Mouse (Mus musculus) thymus, adult 18-20 months (tissue): ENCODE measurements around the gene Gm19426.
A peak's percentile ranks its signal among the peaks of the same experiment; 100 is the strongest.
"Not testable (repeated sequence)": the region's sequence is repeated elsewhere in the genome, so short reads cannot be mapped to it uniquely, and the experiment has no call there.

Experiments used
- DNase-seq, 2 experiments: peaks; one replicate each; pipeline ENCODE4 v3.0.0; 2022; ENCODE audit warnings: mixed read lengths in 2 of 2

The Gm19426 gene

DNA sequence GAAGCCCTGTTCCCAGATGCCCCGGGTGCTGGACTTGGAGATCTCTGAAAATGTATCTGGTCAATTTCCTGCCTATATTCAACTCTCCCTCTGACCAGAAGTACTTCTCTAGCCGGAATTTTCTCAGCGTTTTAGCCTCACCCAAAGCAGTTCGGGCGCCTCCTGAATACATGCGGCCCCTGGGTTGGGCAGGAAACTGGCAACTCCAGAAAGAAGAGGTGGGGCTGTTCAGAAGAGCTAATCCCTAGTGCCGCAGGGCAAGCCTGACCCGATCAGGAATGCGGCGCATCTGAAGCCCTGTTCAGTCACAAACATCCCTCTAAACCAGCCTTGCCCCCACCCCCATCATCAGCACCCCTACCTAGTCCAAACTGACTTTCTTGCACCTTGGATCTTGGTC, 671 bp upstream of the Gm19426 start:
- no peak for DNase-seq

DNA sequence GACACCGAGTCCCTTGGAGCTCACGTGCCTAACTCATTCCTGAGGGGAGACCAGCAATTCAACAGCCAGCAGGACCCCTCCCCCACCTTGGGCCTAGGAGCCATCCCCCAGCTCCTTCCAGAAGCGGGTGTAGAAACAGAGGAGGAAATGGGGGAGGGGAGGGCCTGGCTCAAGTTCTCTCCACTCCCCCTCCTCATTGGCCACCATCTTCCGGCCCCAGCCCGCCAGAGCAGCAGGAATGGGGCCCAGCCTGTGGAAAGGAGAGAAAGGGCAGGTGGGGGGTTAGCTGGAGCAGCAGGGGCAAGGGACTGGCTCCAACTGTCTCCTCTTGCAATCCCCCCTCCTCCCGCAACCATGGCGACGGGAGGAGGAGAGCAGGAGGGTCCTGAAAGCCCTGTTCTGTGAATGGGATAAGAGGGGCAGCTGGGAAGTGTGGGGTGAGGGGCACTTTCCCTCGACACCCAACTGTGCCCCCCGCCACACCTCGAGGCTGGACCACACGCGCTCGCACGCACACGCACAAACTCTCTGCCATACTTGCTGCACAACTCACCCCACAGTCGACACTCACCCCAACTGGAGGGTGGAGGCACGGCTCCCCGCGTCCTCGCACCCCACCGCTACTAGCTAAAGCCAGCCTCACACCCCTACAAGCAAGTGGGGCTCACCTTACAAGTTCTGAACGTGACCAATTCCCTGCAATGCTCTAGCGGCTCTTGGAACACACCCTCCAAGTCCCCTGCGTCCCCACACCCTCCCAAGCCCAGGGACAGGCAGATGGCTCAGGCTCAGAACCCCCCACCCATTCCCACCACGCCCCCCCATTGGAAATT, 788 bp downstream of the Gm19426 start:
- no peak for DNase-seq

DNA sequence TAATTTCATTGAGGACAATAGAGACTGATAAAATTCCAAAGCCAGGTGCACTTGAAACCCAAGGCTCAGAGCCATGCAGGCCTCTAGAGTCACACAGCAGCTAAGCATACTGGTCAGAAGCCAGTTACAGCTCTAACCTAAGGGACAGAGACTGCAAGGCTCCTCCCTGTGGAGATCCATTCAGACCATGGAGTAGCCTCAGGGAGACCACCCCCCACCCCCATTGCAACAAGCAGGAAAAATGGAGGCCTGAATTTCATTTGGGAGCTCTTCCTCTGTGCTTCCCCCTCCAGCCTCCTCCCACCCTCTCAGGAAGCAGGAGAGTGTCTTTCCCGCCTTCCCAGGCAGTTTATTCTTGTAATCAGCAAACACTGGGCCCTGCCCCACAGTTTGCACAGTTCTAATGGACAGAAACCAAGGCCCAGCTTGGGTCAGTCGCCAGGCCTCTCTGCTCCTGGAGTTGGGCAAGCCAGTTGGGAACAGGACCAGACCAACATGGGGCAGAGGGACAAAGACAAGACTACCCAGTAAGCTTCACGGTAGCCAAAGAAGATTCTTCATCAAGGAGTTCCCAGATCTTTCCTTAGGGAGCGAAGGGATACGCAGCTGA, 1.5 kb downstream of the Gm19426 start:
- DNase-seq, result no peak

DNA sequence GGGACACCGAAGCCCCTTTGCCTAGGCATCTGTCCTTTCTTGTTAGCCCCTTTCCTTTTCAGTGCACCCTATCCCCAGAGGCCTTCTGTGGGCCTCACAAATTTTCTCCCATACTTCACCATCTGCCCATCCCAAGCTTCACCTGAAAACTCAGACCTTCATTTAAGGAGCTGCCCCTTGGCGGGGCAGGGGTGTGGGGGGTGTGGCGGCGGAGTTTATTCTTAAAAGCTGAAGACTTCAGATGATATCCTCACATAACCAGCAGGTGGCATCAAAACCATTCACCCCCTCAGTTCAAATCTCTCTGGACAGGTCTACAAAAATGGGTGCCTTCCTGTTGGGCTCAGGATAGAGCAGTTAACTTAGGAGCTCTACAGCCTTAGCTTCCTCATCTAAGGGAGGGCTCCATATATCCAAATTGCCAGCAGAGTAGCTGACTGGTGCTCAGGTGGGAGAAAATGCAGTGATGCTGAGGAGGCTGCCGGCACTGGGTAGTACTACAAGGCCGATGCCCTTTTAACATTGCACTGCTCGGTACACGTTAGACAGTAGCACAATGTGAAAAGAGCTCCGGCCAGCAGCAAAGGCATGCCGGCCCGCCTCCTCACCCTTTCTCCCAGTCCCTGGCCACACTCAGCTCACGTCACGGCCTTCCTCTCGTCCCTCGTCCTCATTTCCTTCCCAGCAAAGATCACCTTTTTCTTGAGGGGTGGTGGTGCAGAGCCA, 2.7 kb downstream of the Gm19426 start:
- no peak for DNase-seq

DNA sequence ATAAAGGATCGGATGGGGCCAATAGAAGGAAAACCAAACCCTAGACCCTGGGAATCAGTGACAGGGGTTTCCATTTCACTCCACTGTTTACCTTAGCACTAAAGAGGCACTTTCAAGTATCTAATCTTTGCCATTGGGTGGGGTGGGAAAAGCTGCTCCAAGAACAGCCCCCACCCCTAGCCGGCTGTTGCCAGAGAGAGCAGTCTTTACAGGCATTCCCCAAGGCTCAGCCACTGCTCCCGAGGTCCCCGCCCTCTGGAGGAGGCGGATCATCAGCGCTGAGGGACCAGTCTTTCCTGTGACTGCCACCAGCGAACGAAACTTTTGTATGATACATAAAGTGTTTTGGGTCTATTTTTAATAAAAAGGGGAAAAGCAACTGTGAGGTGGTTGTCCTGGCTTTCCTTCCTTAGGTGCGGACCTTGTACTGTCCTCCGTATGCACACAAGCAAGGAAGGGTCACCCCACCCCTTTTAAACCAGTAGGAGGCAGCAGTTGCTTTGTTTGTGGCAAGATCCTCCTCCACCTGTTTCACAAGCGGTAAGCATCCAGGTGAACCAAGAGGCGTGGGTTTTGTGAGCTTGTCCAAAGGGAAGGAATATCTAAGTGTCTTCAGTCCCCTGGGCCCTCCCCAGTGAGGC, 5.1 kb downstream of the Gm19426 start:
- DNase-seq, result no peak

DNA sequence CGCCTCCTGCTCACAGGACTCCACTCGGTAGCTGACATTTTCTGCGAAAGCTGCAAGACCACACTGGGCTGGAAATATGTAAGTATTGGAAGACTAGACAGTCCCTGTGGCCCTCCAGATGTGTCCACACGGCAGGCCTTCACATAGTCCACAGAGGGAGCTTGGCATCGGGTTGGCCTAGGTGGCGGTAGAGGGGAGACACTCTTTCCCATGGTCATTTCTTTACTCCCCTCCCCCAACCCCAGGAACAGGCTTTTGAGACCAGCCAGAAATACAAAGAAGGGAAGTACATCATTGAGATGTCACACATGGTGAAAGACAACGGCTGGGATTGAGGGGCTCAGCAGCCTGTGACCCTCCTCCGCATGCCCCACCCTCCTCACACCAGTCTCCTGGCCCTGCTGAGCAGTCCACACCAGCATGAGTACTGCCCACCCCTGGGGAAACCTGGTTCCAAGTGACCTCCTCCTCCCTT, 6.0 kb downstream of the Gm19426 start:
- DNase-seq, result no peak

DNA sequence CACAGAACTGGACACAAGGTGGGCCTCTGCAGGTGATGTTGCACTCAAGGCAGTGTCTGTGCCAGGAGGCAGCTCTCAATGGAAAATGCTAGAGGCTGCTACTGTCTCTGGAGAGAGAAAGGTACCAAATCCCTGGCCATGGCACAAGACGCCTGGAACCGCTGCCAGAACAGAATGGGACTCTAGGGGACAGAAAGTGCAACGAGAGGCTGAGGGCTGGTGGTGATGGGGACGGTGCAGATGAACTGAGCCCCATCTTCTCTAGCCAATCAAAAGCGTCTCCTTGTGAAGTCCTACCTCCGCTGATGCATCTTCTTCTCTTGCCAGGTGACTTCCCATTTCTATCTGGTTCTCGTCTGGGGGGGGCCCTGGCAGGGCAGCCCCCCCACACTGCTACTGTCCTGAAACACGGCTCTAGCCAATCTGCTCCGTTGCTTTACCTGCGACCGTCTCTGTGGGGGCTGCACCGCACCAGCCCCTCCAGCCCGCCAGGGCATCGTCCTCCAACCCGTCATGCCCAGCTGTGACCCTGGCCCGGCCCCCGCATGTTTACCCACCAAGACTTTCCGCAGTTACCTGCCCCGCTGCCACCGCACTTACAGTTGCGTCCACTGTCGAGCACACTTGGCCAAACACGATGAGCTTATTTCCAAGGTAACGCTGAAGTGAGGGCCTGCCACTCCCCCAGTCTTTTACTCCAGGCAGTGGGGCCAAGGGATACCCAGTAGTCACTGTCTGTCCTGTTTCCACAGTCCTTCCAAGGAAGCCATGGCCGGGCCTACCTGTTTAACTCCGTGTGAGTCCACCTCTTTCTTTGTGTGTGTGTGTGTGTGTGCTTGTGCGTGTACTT, 6.9 kb downstream of the Gm19426 start:
- no peak for DNase-seq

DNA sequence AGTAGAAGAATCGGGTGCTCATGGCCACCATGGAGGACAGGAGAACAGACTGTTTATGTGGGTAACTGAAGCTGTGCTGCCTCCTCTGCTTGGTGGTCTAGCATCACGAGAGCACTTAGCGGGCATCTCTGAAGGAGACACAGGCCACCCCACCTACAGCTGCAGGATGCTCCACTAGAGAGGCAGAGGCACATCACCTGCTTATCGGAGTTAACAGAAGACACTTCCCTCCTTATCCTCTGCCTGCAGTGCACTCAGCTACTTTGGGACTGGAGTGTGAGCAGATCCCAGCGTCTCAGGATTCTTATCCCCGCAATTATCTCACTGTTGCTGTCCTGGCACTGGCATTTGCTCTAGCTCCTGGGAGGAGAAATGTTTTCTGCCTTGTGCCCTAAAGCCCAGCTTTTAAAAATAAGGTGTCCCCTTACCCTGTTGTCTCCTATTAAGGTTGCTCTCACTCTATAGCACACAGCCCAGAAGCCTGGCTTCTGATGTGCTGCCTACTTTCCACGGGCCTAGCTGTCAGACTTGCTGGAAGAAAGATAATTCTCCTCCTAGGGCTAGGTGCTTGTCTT, 8.0 kb downstream of the Gm19426 start:
- no peak for DNase-seq

DNA sequence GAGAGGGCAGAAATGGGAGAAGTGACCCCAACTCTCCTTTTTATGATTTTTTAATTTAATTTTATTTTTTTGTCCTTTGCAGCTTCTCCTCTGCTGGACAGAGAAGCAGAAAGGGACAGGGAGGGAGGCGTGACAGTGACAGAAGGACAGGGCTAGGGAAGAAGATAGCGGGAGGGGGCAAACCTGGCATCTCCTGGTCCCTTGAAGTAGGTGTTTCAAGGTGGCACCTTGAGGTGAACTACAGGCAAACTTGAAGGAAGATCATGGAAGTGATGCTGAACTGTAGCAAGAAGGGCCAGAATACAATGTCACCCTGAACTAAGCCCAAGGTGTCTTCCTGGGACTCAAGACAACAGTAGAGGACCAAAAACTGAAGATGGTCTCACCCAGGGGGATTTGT, 8.5 kb downstream of the Gm19426 start:
- DNase-seq, result no peak

DNA sequence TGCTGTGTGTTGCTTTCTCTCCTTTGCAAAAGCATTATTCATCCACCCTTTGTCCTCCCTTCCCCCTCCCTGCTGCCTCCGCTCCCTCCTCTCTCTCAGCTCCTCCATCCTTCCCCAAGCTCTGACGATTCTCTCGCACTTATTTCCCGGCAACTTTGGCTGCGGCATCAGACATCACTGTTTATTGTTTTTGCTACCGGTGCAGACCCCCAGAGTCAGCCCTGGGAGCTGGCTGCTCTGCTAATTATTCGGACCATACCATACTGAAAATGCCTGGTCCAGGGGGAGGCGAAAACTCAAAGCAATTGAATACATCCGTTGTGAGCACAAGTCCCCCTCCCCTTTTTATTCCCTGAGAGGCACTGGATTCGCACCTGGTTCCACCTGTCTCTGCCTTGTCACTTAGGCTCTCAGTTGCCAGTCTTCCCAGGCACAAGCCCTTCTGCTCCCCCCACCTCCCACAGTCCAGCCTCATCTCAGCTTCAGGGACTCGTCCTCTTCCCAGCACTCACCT, 9.0 kb downstream of the Gm19426 start:
- no peak for DNase-seq

DNA sequence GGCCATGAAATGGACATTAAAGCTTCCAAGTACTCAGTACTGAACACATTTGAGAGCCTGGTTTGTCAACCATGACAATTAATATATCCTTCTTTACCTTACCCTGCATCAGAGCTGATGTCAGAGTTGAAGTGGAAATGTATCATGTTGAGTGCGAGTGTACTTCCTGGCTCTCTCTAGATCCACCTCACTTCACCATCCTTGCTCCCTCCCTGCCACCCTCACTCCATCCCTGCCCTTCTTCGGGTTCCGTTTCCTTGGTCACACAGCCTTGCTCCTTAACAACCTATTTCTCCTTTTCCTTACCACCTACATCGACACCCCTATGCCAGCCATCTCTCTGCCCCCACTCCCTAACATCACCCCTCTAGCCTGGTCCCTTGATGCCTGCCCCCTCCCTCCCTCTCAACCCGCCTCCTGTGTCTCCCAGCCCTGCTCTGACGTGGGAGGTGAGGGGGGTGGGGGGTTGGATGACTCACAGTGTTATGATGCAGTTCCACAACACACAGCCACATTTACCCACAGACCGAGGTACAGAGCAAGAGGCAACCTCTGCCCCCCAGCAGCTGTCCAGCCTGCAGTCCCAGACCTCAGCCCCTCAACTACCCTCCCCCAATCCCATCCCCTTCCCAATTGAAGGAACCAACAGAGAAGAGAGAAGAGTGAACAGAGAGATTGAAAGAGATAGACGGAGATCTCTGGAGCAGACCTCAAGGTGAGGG, 9.7 kb downstream of the Gm19426 start, which contains the start of gene Ypel4:
Gene Ypel4 (plus strand): TSS at position 480 of the 722 bp plus-strand sequence.
- DNase-seq, result no peak

DNA sequence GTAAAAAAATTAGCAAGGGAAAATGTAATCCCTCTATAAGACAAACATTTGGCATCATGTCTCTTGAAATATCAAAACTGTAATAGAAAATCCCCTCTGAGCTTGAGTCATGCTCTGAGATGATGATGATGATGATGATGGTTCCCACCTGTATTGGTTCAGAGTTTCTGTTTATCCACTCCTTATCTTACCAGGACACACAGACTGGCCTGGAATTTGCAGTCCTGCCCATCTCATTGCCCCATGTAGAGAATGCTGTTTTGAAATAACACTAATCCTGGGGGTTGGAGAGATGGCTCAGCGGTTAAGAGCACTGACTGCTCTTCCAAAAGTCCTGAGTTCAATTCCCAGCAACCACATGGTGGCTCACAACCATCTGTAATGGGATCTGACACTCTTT, 11.1 kb downstream of the Gm19426 start:
- no peak for DNase-seq

DNA sequence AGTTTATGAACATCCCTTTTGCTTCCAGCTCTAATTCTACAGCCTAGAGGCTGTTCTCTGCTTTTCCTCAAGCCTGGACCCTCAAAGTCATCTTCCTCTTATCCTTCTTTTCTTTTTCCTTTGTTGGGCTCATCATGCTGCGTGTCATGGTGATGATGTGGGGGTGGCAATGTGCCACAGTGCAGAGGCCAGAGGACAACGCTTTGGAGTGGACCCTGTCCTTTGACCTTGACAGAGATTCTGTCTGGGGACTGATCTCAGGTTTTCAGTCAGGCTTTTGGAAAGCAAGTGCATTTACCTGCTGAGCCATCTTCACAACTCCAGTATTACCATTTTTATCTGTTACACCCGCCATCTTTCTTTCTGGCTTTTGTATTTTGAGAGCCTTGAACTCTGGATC, 12.2 kb downstream of the Gm19426 start:
- DNase-seq, result no peak

DNA sequence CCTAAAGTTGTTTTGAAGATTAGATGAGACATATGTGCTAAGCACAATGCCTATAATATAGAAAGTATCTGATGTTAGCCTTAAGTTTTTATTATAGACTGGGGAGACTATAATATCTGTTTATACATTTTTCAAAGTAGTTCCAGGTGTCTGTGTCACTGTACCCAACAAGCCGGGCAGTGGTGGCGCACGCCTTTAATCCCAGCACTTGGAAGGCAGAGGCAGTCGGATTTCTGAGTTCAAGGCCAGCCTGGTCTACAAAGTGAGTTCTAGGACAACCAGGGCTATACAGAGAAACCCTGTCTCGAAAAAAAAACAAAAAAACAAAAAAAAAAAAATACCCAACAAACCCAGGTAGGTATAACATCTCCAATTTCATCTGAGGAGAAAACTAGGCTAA, 15.3 kb downstream of the Gm19426 start:
- not testable (repeated sequence) for DNase-seq

DNA sequence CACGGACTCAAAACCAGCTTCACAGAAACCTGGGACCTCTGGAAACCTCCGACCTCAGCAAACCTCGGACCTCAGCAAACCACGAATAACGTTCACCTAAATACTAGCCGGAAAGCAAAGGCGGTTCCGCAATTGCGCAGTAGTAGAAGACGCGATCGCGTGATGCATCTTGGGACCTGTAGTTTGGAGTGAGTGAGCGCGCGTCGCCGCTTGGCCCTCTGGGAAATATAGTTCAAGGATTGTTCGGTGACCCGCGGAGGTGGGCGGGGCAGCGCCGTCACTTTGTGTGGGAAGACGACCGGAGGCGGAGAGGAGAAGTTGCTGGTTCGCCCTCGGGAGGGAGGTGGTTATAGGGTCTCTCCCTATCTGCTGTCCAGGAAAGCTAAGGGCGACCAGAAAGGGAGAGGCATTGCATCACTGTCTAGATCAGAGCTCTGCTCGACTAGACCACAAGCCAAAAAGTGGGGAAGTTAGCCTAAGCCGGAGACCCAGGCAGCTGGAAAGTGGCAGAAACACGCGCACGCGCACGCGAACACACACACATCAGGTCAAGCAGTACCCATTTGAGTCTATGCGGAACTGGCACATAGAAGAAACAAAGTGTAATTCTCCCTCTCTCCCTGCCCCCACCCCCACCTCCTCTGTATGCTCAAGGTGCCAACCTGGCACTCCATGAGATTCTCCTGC, 16.1 kb downstream of the Gm19426 start, which contains the start of gene Clp1:
Gene Clp1 (minus strand): TSS at position 179 of the 687 bp plus-strand sequence.
- DNase-seq, result peak; percentile 93 to 95

DNA sequence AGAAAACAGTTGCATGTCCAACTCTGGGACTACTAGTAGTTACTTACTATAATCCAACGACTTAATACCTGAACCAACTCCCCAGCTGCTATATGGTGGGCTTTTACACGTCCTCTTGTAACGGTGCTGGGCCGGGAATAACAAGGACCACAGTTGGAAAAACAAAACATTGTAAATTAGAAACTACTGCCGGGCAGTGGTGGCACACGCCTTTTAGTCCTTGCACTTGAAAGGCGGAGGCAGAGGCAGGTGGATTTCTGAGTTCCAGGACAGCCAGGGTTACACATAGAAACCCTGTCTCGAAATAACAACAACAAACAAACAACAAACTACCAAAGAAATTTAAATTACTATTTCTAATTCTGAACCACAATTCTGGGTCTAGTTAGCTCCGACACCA, 16.7 kb downstream of the Gm19426 start:
- DNase-seq, result no peak

DNA sequence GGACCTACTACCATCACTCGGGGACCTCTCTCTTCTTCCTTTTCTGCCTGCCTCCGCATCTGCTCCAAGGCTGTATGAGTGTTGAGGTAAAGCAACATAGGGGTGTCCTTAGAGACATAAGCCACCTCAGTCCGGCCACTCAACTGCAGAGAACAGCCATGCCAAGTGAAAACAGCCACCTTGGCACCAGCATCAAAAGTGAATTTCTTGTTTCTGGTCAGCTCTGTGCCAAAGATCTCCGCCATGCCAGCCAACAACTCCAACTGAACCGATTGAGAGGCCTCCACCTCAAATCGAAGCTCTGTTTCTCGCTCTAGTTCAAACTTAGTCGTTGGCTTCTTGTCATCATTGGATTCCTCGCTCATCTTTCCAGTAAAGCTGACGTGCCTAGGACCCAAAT, 17.7 kb downstream of the Gm19426 start:
- DNase-seq, result no peak

DNA sequence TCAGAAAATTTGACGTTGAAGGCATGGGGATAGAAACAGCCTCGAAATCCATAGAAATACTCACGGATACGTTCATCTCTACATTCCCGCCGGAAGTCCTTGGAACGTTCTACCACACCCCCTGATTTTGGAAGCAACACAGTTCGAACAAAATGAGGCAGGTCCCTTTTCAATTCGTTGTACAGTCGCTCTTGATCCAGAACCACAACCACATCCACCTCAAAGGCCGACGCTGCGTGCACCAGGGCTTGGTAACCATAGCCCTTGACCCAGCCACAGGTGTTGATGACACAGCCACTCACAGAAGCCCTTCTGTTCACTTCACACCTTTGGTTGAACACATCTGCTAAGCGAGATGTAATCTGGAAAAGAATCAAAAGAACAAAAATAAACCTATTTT, 19.6 kb downstream of the Gm19426 start:
- DNase-seq, result no peak

DNA sequence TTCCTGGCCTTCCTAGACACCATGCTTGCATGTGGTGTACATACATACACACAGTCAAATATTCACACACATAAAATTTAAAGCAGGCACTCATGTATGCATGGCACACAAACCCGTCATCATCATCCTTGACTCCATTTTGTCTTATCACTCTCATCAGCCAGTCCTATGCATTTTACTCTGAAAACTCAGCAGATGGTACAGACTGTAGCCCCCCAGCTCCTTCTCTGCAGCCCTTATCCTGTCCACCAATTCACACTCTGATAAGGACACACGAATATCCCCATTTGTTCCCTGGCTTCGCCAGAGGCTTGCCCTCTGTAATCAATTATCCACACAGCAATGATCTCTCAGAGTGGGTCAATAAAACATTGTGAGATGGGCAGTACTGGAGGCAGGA, 22.3 kb downstream of the Gm19426 start:
- DNase-seq, result no peak

DNA sequence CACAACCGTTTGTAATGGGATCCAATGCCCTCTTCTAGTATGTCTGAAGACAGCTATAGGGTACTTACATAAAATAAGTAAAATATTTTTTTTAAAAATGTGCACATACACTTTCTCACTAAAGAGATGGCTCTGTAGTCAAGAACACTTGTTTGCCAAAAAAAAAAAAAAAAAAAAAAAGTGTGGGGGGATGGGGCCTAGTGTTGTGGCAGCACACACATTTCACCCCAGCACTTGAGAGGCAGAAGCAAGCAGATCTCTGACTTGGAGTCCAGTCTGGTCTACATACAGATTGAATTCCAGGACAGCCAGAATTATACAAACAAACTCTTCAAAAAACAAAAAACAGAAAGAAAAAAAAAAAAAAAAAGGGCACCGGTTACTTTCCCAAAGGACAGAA, 22.7 kb downstream of the Gm19426 start:
- DNase-seq, result no peak
